Mouse (Mus musculus) myocyte (in vitro differentiated cells): ENCODE measurements around the gene Bcl9l.

ENCODE experiments used
- CEBPB ChIP-seq: IDR thresholded peaks from 2 replicates; pipeline ENCODE4 v1.6.1; 2011; ENCODE audit warnings: mild to moderate bottlenecking, moderate library complexity; ENCODE audit not compliant: poor library complexity, insufficient read depth, severe bottlenecking
- E2F4 ChIP-seq: IDR thresholded peaks from one replicate; pipeline ENCODE4 v1.6.1; 2011; ENCODE audit warnings: mild to moderate bottlenecking, control low read depth, moderate library complexity; ENCODE audit not compliant: insufficient read depth
- MAX ChIP-seq: IDR thresholded peaks from one replicate; pipeline ENCODE4 v1.6.1; 2011; ENCODE audit warnings: low read depth, mild to moderate bottlenecking, control low read depth
- MYOD1 ChIP-seq, 3 experiments: IDR thresholded peaks; one replicate each; pipeline ENCODE4 v1.6.1; 2011; ENCODE audit warnings: control low read depth in 2 of 3, low read depth in 2 of 3, mild to moderate bottlenecking in 2 of 3, moderate library complexity in 1 of 3; ENCODE audit not compliant: insufficient read length in 2 of 3, control insufficient read depth in 1 of 3
- MYOG ChIP-seq, 3 experiments: IDR thresholded peaks; one replicate each; pipeline ENCODE4 v1.6.1; 2011; ENCODE audit warnings: control low read depth in 2 of 3, low read depth in 2 of 3, mild to moderate bottlenecking in 2 of 3; ENCODE audit not compliant: insufficient read length in 2 of 3, control insufficient read depth in 1 of 3, insufficient read depth in 1 of 3
- POLR2A ChIP-seq: IDR thresholded peaks from one replicate; pipeline ENCODE4 v1.6.1; 2011; ENCODE audit warnings: low read depth, mild to moderate bottlenecking, control low read depth, moderate library complexity; ENCODE audit not compliant: insufficient read length
- POLR2AphosphoS2 ChIP-seq: IDR thresholded peaks from one replicate; pipeline ENCODE4 v1.6.1; 2011; ENCODE audit warnings: low read depth, control low read depth; ENCODE audit not compliant: insufficient read length
- REST ChIP-seq: IDR thresholded peaks from one replicate; pipeline ENCODE4 v1.6.1; 2011; ENCODE audit warnings: mild to moderate bottlenecking, control low read depth, moderate library complexity; ENCODE audit not compliant: insufficient read depth, insufficient read length
- SRF ChIP-seq: IDR thresholded peaks from one replicate; pipeline ENCODE4 v1.6.1; 2011; ENCODE audit warnings: low read depth; ENCODE audit not compliant: control insufficient read depth, insufficient read length
- TCF12 ChIP-seq: IDR thresholded peaks from one replicate; pipeline ENCODE4 v1.6.1; 2011; ENCODE audit warnings: mild to moderate bottlenecking, control low read depth; ENCODE audit not compliant: poor library complexity, insufficient read depth, severe bottlenecking
- TCF3 ChIP-seq: IDR thresholded peaks from one replicate; pipeline ENCODE4 v1.6.1; 2011; ENCODE audit warnings: low read depth, control low read depth; ENCODE audit not compliant: insufficient read length
- USF1 ChIP-seq: IDR thresholded peaks from one replicate; pipeline ENCODE4 v1.6.1; 2011; ENCODE audit warnings: low read depth, mild to moderate bottlenecking, control low read depth, moderate library complexity

DNA sequence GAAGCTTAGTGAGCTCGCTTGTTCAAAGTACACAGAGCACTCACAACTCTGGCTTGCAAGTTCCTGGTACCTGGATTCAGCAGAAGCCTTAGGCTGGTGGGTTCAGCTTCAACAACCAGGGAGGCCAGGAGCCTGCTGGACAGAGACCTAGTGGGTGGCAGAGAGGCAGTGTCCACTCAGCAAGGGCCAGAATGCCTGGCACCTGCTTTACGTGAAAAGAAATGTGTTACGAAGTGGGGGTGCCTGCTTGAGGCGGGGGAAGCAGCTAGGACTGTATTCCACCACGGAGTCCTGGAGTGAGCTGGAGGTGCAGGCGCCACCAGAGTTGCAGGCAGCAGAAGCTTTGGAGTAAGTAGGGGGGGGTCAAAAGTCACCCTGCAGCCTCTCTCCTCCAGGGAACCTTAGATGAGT lies 2.5 kb downstream of the Bcl9l start:
- no peak for TF ChIP-seq MAX
- no peak for TF ChIP-seq USF1
- no peak for TF ChIP-seq POLR2A
- TF ChIP-seq POLR2AphosphoS2, result no peak
- no peak for TF ChIP-seq E2F4
- no peak for TF ChIP-seq TCF3
- no peak for TF ChIP-seq REST
- no peak for TF ChIP-seq SRF
- no peak for TF ChIP-seq MYOD1 (IDR thresholded peaks at IDR 0.05; ENCODE audit: control insufficient read depth in 1 of 3, insufficient read length in 2 of 3, low read depth in 2 of 3)
- TF ChIP-seq TCF12, result no peak
- TF ChIP-seq MYOG (IDR thresholded peaks at IDR 0.05; ENCODE audit: control insufficient read depth in 1 of 3, insufficient read depth in 1 of 3, insufficient read length in 2 of 3, low read depth in 2 of 3), result no peak
- TF ChIP-seq CEBPB, result no peak
